Mouse (Mus musculus) regulatory T cell (primary cell): Measurements from ENCODE around the gene Skida1.
"Not testable (repeated sequence)": the region's sequence is repeated elsewhere in the genome, so short reads cannot be mapped to it uniquely, and the experiment has no call there.

Experiments used
- in situ Hi-C: fragments of 300-600 bp; cut with MboI, MseI; formaldehyde crosslinking; loops from one replicate; pipeline ENCODE4 v1.15.1; 2025; ENCODE audit warnings: high pct_unique_total_duplicates

Skida1 gene

DNA sequence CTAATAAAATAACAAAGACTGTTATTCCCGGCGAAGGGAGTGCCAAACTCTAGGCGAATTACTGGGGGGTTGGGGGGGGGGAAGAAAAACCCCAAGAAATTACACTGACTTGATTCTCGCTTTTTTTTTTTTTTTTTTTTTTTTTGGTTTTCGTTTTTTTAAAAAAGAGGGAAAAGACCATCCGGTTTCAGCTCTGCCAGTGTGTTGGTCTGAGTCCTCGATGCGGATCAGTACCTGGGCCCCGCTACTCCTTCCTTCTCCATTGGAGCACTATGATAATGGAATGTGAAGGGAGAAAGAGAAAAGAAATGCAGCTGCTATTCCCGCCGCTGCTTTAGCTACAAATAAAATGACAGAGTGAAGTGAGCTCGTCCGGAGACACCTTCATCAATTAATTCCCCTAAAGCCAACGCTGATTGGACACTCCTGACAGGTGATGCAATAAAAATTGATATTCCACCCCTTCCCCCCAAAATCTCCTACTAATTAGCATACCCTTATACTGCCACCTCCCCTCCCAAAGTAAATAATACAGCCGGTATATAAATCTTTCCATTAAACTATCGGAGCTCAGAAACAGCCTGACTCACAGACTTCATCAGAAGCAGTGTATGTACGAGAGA, at the start of gene Skida1:
TSS of gene Skida1 (minus strand) at position 599 of the 623 bp plus-strand sequence.
- in situ Hi-C loops = no loop called here

DNA sequence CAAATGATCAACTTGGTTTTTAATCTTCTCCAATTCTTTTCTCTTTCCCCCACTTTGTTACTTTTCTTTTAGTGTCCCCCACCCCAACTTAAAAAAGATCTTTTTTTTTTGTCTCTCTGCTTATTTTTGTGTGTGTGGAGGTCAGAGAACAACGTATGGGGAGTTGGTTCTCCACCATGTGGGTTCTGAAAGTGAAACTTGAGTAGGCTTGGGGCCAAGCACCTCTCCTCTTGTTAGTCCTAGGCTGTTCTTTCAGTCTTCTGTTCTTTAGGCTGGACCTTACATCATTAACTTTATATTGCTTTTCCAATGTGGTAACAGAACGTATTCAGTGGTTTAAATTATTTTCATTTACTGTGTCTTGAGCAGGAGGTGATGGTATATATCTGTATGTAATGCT, 47.0 kb upstream of the Skida1 start:
- in situ Hi-C loops = no loop called here

DNA sequence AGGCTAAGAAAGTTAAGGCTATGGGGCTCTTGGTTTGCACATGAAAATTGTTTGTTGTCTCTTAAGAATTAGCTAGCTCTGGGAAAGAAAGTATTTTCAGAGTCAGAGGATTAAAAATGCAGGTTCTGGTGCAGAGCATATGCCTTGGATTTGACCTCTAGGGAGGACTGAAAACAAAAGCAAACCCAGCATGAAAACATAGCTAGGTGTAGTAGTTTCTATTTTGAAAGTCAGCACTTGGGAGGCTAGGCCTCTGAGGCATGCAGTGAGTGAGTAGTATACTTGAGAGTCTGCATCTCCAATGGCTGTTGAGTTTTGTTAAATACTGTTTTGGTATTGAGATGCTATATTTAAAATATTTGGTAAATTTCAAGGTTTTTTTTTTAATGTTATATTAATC, 45.5 kb upstream of the Skida1 start:
- in situ Hi-C loops = no loop called here

DNA sequence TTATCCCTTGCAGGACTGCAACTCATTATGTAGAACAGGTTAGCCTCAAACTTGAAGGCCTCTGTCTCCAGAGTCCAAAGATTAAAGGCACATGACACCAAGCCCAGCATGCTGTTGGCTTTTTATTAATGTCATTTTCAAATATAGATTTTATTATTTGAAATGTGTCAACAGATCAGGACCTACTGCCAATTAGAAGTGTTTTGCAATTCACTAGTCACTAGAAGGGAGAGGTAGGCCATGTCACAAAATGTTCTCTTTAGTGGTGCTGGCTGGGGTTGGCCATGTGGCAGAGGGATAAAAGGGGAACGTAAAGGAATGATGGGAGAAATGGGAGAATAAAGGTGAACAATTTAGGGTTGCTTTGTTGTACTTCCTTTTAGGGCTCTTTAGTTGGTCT, 45.0 kb upstream of the Skida1 start:
- in situ Hi-C loops = no loop called here

DNA sequence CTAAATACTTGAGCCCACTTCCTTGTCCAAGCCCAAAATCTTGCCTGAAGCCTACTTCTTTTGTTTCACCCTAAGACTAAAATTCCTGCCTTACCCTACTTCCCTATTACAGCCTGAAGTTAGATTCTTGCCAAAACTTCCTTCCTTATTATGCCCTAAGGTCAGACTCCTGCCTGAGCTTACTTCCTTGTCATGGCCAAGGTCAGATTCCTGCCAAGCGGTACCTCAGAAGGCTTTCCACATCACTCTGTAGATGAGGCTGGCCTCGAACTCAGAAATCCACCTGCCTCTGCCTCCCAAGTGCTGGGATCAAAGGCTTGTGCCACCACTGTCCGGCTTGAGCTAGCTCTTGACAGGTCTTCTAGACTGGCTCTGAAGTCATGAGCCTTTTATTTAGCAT, 38.8 kb upstream of the Skida1 start:
- in situ Hi-C loops = not testable (repeated sequence)

DNA sequence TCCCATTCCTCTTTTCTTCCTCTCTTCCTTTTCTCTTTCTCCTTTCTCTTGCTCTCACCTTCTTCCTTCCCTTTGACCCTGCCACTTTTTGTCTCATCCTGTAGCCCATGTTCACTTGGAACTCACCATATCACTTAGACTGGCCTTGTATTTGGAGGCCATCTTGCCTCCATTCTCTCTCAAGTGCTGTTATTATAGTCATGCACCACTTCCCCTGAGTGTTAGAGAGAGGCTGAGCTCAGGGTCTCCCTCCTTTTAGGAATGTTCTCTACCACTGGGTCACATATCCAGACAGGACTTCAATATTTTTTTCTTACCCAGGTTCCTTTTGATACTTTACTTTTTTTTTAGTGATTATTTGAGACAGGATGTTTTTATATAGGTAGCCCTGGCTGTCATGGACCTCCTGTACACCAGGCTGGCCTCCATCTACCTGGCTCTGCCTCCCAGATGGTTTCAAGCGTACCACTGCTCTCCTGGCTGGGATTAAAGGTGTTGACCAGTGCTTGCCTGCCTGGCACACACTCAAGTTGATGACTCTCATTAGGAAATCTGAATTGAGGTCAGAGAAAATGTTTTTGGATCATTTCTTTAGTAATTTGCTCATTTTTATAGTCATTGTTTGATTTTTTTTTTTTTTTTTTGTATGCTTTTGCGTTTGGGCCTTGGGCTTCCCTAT, 31.5 kb upstream of the Skida1 start:
- in situ Hi-C loops = no loop called here

DNA sequence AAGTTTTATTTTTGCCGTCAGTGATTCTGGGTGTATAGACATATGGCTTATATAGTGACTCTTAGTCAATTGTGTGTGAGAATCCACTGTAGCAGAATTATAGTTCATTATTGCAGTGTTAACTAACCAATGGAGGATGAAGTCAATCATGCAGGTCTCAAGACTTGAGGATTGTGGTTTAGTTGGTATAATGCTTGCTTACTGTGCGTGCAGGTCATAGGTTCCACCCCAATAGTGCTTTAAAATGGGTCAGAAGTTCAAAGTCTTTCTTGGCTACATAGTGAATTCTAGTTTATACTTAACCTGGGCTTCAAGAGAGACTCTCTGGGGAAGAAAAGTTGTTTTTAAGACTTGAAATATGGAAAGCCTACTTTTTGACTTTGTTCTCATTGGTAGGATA, 23.1 kb upstream of the Skida1 start:
- in situ Hi-C loops = no loop called here

DNA sequence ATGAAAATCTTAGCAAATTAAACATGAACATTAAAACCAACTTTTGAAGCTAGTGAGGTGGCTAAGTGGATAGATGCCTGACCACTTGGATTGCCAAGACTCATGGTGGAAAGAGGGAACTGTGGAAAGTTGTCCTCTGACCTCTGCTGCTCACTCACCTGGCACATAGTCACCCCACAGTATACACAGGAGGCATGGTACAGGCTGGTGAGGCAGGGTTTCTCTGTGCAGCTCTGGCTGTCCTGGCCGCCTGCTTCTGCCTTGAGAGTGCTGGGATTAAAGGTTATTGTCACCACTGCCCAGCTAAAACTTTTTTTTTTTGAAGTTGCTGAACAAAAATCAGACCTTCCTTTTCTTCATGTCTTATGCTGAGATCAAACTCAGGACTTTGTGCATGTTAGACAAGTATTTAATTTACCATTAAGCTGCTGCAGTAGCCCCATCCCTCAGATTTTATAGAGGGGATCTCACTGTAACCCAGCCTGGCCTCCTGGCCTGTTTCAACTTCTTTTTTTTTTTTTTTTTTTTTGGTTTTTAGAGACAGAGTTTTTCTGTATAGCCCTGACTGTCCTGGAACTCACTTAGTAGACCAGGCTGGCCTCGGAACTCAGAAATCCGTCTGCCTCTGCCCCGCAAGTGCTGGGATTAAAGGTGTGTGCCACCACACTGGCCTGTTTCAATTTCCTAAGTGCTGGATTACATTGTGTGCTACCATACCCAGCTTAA, 19.4 kb upstream of the Skida1 start:
- in situ Hi-C loops = no loop called here

DNA sequence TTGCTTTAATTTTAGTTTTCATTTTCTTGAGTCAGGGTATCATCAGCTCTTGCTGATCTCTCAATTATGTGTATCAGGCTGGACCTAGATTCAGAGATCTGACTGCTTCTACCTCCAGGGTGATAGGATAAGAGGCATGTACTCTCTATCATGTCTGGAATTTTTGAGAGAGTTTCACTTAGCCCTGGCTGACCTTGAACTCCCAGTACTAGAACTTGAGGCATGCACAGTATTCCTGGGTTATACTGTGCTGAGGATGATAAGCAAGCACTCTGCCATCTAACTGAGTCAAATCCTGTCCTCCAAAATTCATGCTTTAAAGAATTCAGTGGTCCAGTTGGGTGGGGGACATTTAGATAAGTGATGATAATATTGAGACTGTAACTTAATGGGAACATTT, 17.6 kb upstream of the Skida1 start:
- in situ Hi-C loops = no loop called here

DNA sequence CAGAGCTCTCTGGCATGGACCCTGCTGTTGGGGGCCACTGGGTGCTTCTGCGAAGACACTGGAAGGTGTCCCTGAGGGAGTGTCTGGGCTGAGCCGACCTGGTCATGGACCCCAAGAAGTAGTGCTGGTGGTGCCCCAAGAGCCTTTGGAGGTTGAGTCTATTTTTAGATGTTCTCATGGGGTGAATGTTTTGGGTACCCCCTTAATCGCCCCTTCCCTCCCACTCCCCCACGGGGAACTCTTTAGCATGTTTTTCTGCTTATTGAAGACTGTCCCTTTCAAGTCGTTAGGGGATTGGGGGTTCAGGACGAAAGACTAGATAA, 16.8 kb upstream of the Skida1 start:
- in situ Hi-C loops = no loop called here

DNA sequence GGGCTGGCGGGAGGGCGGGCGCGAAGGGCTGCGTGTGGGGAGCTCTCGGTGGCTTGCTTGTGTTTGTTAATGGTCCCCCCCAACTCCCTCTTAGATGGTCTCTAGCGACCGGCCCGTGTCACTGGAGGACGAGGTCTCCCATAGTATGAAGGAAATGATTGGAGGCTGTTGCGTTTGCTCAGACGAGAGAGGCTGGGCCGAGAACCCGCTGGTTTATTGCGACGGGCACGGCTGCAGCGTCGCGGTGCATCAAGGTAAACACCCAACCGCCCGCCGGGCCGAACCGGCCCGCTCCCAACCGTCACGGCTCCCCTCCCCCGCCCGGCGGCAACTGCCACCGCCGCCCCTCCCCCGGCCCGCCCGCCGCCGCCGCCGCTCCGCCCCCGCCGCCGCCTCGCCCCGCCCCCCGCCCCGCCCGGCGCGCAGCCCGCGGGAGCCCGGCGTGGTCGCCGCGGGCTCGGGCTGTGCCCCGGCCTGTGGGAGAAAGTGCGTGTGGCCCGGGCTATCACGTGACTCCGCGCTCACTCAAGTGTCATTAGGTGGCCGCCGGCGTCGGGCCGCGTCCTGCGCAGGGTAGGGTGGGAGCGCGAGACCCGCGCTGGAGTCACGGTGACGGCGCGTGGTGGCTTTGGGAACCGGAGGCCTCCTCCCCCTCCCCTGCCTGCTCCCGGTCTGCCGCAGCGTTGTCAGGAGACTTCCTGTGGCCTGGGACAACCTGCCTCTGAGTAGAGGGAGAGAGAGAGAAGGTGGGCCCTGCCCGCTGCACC, 16.3 kb upstream of the Skida1 start:
- in situ Hi-C loops = no loop called here

DNA sequence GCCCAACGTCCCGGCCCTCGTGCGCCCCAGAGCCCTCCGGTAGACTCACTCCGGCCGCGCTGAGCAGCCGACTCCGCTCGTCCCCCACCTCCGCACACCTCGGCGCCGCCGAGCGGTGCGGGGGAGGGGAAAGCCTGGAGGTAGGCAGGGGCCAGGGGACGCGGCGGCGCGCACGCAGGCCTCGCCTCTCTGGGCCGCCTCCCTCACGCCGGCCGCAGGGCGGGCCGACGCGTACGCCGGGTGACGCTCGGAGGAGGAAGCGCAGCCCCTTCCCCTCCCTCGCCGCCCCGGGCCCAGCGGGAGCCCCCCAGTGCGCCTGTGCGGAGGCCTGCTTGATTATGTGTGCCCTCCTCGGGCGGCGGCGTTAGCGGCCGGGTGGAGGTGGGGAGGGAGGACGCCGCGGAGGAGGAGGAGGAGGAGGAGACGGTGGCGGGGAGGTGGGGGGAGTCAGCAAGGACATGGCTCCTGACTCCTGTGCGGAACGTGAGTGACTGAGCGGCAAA, 15.6 kb upstream of the Skida1 start:
- in situ Hi-C loops = no loop called here

DNA sequence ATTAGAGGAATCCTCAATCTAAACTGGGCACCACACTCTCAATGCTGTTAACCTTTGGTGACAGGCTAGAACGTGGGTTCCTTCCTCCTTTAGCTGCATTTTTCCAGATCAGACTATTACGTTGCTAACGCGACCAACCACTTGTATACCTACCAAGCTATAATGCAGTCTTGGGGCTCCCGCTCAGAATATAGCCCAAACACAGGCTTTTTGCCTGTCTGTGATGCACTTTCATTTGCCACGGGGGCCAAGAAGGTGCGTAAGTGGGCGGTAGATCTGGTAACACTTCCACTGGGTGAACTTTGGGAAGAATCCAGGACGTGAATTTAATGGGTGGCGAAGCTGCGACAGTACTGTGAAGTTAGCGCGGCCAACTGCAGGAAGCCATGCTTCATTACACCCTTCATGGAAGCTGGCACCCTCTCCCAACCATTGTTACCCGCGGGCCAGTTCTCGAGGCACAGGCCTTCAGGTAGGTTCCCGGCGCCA, 15.0 kb upstream of the Skida1 start:
- in situ Hi-C loops = no loop called here

DNA sequence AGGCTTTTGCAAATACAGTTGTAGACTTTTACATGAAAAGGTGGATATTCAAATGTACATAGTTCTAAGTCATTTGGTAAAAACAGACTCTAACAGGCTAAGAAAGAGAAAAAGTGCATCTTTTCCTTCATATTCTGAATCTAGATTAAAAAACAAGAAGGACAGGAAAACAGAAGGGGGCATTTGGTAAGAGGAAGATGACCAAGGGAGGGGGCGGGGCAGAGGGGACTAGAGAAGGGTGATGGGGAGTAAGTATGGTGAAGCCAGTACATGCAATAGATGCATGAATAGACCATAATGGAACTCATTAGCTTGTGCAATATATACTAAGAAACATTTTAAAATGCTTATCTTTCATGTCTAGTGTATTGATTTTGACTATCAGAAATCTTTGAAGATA, 11.5 kb upstream of the Skida1 start:
- in situ Hi-C loops = no loop called here

DNA sequence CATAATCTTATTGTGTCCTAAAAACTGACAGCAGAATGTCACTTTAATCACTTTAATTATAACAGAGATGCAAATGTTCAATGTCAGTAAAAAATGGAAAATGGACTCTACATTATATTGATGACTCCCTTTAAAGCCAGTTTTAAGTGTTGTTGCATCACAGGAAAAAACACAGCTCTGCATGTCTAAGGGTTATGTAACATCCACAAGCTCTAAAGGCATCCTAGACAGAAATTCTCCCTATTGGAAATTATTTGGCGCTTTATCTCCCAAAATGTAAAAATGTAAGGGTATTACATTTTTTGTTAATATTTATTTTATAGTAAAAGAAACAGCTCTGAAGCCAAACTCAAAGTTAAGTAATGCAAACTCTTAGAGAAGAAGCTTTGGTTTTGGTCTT, 11.0 kb upstream of the Skida1 start:
- in situ Hi-C loops = loop anchor here (5.0 kb wide), 1 partner anchor 622 kb away; no protein-coding TSS in a partner anchor

DNA sequence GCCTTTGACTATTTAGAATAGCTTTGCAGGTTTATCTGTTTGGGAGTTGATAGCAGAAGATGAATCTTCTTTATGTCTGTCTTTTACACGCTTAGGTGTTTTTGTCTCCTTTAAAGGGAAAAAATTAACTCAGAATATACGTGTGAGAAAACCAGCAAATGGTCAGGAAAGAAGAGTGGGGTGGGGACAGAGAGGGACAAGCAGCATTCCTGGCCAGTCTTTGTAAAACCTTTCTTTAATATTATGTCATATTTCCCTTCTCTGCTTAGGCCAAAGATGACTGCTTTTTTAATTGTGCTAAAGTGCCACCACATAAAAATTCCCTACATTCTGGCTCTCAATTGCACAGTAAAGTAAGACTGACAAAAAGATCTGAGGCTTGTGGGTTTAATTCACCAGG, 10.2 kb upstream of the Skida1 start:
- in situ Hi-C loops = loop anchor here (5.0 kb wide), 1 partner anchor 623 kb away; no protein-coding TSS in a partner anchor

DNA sequence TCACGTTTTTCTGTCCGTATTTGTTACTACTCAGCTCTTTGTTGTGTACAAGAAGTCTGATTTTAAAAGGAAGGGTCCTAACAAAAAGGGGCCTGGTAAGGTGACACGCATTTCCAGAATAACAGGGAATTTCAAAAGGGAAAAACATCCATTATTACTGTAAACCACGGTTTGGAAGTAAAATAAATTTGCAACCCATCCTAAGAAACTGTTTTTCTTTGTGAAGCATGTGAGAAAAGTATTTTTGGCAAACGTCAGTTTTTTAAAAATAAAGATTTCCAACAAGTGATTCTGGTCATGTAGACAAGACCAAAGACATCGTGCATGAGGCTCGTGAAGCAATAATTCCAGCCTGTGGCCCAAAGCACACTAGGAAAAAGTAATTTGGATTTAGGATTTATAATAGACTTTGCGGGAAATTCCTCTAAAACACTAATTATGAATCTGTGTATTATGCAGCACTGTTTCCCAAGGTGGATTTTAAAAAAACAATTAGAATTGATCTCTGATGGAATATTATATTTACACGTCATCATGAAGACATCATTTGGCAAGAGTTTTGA, 9.4 kb upstream of the Skida1 start:
- in situ Hi-C loops = loop anchor here (5.0 kb wide), 1 partner anchor 624 kb away; no protein-coding TSS in a partner anchor

DNA sequence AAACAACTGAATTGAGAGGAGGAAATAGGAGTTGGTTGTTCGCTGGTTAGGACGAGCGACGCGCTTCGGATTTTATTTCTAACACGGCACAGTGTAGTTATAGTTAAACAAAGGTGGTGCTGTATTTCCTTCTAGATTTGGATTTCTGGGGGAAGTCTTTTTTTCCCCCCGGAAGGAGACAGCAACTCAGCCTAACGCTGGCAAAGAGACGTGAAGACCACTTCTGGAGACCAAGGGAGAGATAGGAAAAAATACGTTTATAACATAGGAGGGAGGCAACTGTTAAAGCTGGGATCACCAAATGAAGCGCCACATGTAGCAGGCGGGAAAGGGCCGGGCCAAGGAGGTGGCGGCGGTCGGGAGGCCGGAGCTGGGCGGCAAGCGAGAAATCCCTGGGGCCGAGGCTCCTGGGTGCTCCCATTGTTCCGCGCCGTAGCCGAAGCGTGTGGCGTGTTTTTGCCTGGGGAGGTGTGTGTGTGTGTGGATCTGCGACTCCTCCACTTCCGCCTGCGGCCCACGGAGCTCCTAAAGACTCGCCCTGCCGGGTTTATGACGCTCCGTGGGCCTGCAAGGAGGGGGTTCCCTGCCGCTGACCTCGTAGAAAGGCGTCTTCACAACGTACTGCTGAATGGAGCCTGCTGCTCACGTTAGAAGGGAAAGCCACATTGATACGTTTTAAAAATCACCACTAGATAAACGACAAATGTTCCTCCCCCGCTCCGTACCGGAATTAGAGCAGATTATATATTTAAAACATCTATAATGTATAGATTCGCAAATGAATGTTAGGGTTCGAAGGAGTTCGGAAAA, 8.7 kb upstream of the Skida1 start:
- in situ Hi-C loops = loop anchor here (5.0 kb wide), 1 partner anchor 625 kb away; no protein-coding TSS in a partner anchor

DNA sequence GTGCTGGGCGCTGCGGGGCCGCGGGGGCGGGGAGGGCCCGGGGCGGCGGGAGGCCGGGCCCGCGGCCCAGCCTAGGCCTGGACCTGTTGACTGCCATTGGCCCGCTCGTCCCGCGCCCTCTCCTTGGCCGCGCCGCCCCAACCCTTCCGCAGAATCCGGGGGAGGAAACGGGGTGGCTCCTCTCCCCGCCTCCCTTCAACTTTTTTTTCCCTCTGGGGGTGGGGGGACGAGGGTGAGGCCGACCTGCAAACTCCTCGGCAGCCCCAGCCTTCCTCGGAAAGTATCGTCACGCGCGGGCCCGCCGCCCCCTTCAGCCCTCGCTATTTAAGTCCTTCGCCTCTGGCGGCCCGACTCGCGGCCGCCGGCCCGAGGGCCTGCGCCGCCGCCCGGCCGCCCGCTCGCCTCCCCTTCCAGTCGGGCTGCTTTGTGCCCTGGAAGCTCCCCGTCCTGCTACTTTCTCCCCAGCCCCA, 8.0 kb upstream of the Skida1 start:
- in situ Hi-C loops = loop anchor here (5.0 kb wide), 1 partner anchor 625 kb away; no protein-coding TSS in a partner anchor
